Mouse (Mus musculus): ENCODE data around the gene Hivep3. TPM values are rescaled to one million over a fixed set of nuclear protein-coding genes. Genes with fewer than 3 reads are reported as not detected.

The Hivep3 gene
- polyA plus RNA-seq, 1 experiment from 2014 or later = 3.2 TPM

DNA sequence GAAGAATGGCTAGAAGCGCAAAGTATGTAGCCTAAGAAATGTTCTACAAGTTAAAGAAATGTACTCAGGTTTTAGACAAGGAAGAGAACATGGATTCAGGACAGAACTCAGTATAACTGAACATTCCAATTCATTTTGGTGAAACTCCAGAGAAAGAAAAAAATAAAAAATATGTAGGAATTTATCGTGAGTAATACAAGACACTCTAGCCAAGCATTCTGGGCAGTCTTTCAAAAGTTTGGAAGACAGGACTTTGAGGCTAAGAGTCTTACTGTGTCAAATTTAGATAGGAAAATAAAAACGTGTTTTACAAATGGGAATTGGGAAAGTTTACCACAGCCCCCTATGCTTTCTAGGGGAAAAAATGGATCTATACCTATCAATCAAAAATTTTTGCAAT lies 350.1 kb downstream of the Hivep3 start:
- Histone ChIP-seq H3K36me3 (no peaks in the 10 kb centered on the region), H3K27me3 (ENCODE audit: insufficient read depth, poor library complexity, severe bottlenecking) (no peaks in the 10 kb centered on the region), H3K4me1 (no peaks in the 10 kb centered on the region), H3K9me3 (no peaks in the 10 kb centered on the region), H3K4me3 (no peak overlapping the region), H3K27ac (no peak overlapping the region)
- no peak for DNase-seq (ENCODE audit: low spot score)
- WGBS = 79% methylated on average over 3 of the region's 3 CpGs

DNA sequence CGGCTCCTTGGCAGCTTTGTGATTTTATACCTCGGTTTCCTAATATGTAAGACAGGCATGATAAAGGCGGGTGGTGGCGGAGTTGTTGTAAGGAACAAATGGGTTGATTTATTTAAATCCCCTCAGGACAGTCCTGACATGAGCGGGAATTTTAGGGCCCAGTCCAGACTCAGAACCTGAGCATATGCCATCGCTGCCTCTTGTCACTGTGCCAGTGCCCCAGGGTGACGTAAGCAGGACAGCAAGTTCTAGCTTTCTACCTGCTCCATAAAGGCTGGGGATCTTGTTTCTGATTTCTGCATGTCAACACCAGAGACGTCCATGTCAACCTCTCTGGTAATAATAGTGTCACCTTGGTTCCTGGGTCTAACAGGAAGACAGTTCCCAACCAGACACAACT lies 356.0 kb downstream of the Hivep3 start:
- H3K4me1 ChIP-seq = peaks cover 5% of the 10 kb centered on the region
- H3K27ac ChIP-seq = no peak overlapping the region
- no peak for DNase-seq (ENCODE audit: low spot score)
- WGBS = 78% methylated on average over 8 of the region's 8 CpGs
- H3K4me3 ChIP-seq = no peak overlapping the region
- no peaks in the 10 kb centered on the region for H3K9me3 ChIP-seq
- no peaks in the 10 kb centered on the region for H3K36me3 ChIP-seq
- peaks cover 4% of the 10 kb centered on the region; the same call in 1 of the 2 replicates for H3K27me3 ChIP-seq (ENCODE audit: insufficient read depth, poor library complexity, severe bottlenecking)

DNA sequence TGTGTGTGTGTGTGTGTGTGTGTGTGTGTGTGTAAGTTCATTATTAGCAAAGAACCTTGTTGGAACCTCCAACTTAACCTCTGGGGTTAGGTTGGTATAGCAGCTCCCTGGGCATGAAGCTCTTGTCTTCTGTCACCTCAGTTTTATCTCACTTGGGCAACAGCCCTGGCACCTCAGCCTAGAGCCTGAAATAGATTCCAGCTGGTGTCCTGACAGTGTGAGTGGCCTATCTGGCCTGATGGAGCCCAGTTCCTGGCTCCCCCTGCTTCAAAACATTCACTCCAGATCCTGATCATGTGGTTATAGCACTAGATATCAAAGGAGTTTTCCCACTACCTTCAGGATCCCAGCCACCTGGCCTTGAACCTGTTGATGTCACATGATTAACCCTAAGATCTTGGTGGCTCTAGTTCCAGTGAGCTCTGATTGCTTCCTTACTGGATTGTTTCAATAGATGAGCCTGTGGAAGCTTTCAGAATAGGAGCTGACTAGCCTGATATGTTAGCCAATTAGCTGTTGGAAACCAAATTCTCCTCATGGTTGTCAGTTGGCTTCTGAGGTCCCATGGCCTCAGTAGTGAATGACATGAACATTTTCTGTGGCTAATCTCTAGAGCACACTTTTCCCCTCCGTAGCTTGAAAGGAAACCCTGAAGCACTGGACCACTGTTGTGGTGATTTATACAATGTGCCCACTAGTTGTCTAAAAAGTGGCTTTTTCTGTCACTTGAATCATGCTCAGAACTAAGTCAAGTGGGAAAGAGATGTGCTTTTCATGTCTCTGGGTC lies 358.6 kb downstream of the Hivep3 start:
- Histone ChIP-seq H3K27ac (no peak overlapping the region), H3K4me1 (peaks cover 5% of the 10 kb centered on the region), H3K36me3 (no peaks in the 10 kb centered on the region), H3K9me3 (no peaks in the 10 kb centered on the region), H3K27me3 (ENCODE audit: insufficient read depth, poor library complexity, severe bottlenecking) (peaks cover 21% of the 10 kb centered on the region; the same call in 1 of the 2 replicates), H3K4me3 (no peak overlapping the region)
- DNase-seq (ENCODE audit: low spot score) = no peak
- WGBS = 85% methylated on average over 1 of the region's 1 CpGs

DNA sequence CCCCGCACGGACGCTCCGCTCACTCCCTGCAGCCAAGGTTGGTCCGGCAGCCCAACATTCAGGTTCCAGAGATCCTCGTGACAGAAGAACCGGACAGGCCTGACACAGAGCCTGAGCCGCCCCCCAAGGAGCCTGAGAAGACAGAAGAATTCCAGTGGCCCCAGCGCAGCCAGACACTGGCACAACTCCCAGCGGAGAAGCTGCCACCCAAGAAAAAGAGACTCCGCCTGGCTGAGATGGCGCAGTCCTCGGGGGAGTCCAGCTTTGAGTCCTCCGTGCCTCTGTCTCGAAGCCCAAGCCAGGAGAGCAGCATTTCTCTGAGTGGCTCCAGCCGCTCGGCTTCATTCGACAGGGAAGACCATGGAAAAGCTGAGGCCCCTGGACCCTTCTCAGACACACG lies 363.4 kb downstream of the Hivep3 start:
- Histone ChIP-seq H3K36me3 (no peaks in the 10 kb centered on the region; the same call in 1 of the 2 replicates), H3K27me3 (ENCODE audit: insufficient read depth, poor library complexity, severe bottlenecking) (peaks cover 31% of the 10 kb centered on the region), H3K9me3 (0 out of 2 replicates have a peak, but pooled peaks cover 4% of the 10 kb centered on the region), H3K4me1 (no peaks in the 10 kb centered on the region), H3K27ac (no peak overlapping the region), H3K4me3 (no peak overlapping the region)
- WGBS = 80% methylated on average over 19 of the region's 19 CpGs
- DNase-seq (ENCODE audit: low spot score) = no peak

DNA sequence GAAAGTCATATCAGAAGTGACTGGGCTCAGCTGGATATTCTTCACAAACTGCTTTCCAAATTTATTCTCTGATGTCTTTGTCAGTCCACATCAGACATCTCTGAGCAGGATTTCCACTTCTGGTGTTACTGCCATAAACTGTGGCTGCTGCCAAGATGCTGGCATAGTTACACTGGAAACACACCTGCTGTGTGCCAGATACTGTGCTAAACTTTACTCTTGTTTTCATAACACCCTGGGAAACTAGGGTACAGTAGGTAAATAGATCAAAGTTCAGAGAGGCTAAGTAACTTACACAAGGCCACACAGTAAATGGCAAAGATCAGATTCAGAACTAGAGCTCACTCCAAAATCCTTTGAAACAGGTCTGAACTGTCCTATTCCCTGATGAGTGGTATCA lies 367.6 kb downstream of the Hivep3 start:
- Histone ChIP-seq H3K9me3 (0 out of 2 replicates have a peak, but pooled peaks cover 4% of the 10 kb centered on the region), H3K4me3 (no peak overlapping the region), H3K4me1 (no peaks in the 10 kb centered on the region), H3K27me3 (ENCODE audit: insufficient read depth, poor library complexity, severe bottlenecking) (peaks cover 19% of the 10 kb centered on the region), H3K27ac (no peak overlapping the region), H3K36me3 (no peaks in the 10 kb centered on the region; the same call in 1 of the 2 replicates)
- DNase-seq (ENCODE audit: low spot score) = no peak

DNA sequence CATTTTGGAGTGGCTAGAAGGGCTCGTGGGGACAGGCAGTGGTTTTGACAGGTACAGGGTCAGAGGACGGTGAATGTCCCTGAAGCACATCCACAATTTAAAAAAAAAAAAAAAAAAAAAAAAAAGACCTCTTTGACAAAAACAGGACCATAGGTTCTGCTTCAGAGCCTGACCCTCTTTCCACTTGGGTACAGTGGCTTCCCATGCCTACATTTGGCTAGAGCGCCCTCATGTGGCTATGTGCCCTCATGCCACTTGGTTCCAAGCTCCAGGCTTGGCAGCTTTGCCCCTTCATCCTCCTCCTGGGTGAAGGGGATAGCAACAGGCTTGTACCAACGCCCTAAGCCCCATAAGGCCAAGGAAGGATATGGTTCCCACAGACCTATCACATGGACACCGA lies 371.0 kb downstream of the Hivep3 start:
- H3K4me1 ChIP-seq = no peaks in the 10 kb centered on the region
- H3K9me3 ChIP-seq = no peaks in the 10 kb centered on the region
- H3K27me3 ChIP-seq (ENCODE audit: insufficient read depth, poor library complexity, severe bottlenecking) = peaks cover 4% of the 10 kb centered on the region; the same call in 1 of the 2 replicates
- no peaks in the 10 kb centered on the region for H3K36me3 ChIP-seq
- no peak overlapping the region for H3K27ac ChIP-seq
- no peak overlapping the region for H3K4me3 ChIP-seq
- no peak for DNase-seq (ENCODE audit: low spot score)
- 53% methylated on average over 5 of the region's 5 CpGs for WGBS

DNA sequence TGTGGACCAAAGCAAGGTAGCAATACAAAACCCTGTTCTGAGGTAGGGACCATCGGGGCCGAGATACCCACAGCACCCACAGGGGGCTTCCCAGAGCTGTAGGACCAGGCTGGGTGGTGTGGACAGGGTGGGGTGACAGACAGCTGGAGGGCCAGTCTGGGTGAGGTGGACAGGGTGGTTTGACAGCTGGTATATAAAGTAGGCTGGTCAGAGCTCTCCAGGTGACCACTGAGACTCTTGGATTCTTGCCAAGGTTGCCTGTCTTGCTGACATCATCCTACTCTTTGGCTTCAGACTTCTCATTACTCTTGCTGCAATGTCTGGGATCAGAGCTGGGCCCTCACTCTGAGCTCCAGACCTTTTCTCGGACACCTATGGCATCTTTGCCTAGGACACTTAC lies 372.8 kb downstream of the Hivep3 start:
- H3K4me1 ChIP-seq = no peaks in the 10 kb centered on the region
- no peak overlapping the region for H3K4me3 ChIP-seq
- H3K27ac ChIP-seq = no peak overlapping the region
- DNase-seq (ENCODE audit: low spot score) = no peak
- H3K36me3 ChIP-seq = no peaks in the 10 kb centered on the region
- no peaks in the 10 kb centered on the region for H3K9me3 ChIP-seq
- H3K27me3 ChIP-seq (ENCODE audit: insufficient read depth, poor library complexity, severe bottlenecking) = peaks cover 4% of the 10 kb centered on the region; the same call in 1 of the 2 replicates
- WGBS = 91% methylated on average over 3 of the region's 3 CpGs

GRCm38 (mm10) chr4:120107787-120108186 lies 374.2 kb downstream of the Hivep3 start:
- Histone ChIP-seq H3K4me3 (no peak overlapping the region), H3K9me3 (no peaks in the 10 kb centered on the region), H3K36me3 (no peaks in the 10 kb centered on the region), H3K27ac (no peak overlapping the region), H3K4me1 (no peaks in the 10 kb centered on the region), H3K27me3 (ENCODE audit: insufficient read depth, poor library complexity, severe bottlenecking) (peaks cover 4% of the 10 kb centered on the region; the same call in 1 of the 2 replicates)
- no peak for DNase-seq (ENCODE audit: low spot score)
- WGBS = 71% methylated on average over 8 of the region's 8 CpGs

DNA sequence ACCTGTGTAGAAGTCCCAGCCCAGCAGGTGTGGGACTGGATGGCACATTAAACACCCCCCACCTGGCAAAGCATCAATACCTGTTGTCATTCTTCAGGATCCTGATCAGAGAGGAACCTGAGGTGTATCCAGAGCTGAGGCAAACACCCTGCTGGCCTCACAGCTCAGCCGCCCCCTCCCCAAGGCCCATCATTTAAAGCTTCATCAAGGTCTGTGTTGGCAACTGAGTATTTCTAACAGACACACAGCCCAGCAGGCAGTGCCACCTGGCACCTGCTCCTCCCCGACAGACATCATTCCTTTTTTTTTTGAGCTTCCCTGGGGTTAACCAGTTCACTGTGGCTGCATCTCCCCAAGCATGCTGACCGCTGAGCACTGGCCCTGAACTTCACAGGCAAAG lies 381.9 kb downstream of the Hivep3 start:
- WGBS = 84% methylated on average over 3 of the region's 3 CpGs
- Histone ChIP-seq H3K27ac (no peak overlapping the region), H3K4me3 (no peak overlapping the region)

DNA sequence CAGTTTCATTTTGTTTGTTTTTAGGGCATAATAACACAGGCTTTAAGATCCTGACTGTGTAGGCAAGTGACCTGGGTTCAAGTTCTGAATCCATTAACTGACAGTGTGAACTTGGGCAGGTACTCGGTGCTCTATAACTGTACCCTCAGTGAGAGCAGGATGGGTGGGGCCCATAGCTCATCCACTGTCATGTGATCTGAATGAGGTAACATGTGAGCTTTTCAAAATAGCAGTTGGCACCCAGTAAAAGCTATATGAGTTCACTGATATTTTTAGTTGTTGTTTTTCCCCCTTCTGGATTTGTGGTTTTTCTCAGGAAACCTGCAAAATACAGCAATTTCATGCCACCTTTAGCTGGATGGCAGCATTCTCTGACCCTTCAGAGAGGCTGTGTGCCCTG lies 382.7 kb downstream of the Hivep3 start:
- WGBS = 84% methylated on average over 1 of the region's 1 CpGs
- no peak for DNase-seq (ENCODE audit: low spot score)
- Histone ChIP-seq H3K27ac (no peak overlapping the region), H3K36me3 (no peaks in the 10 kb centered on the region), H3K4me3 (no peak overlapping the region), H3K4me1 (no peaks in the 10 kb centered on the region), H3K9me3 (no peaks in the 10 kb centered on the region), H3K27me3 (ENCODE audit: insufficient read depth, poor library complexity, severe bottlenecking) (peaks cover 8% of the 10 kb centered on the region; the same call in 1 of the 2 replicates)

More for the DNA sequence above, 381.9 kb downstream of the Hivep3 start:
- Histone ChIP-seq H3K9me3 (no peaks in the 10 kb centered on the region), H3K4me1 (no peaks in the 10 kb centered on the region), H3K27me3 (ENCODE audit: insufficient read depth, poor library complexity, severe bottlenecking) (peaks cover 5% of the 10 kb centered on the region; the same call in 1 of the 2 replicates), H3K36me3 (no peaks in the 10 kb centered on the region)
- DNase-seq (ENCODE audit: low spot score) = no peak

- H3K36me3 ChIP-seq = no peaks in the 10 kb centered on the region
- whole genome bisulfite sequencing = 33% methylated on average over 8 of the region's 8 CpGs
- H3K27me3 ChIP-seq (ENCODE audit: insufficient read depth, poor library complexity, severe bottlenecking) = peaks cover 12% of the 10 kb centered on the region
- H3K9me3 ChIP-seq = no peaks in the 10 kb centered on the region
- no peak for DNase-seq (ENCODE audit: low spot score)
- no peak overlapping the region for H3K27ac ChIP-seq
- 0 out of 2 replicates have a peak, but pooled peaks cover 5% of the 10 kb centered on the region for H3K4me1 ChIP-seq
- H3K4me3 ChIP-seq = no peak overlapping the region
Observed at GRCm38 (mm10) chr4:120120276-120120675, 386.7 kb downstream of the Hivep3 start.

GRCm38 (mm10) chr4:120124656-120125055 lies 391.1 kb downstream of the Hivep3 start:
- H3K9me3 ChIP-seq = no peaks in the 10 kb centered on the region
- H3K4me1 ChIP-seq = peaks cover 9% of the 10 kb centered on the region; the same call in 1 of the 2 replicates
- no peak for DNase-seq (ENCODE audit: low spot score)
- peaks cover 12% of the 10 kb centered on the region for H3K27me3 ChIP-seq (ENCODE audit: insufficient read depth, poor library complexity, severe bottlenecking)
- no peaks in the 10 kb centered on the region for H3K36me3 ChIP-seq
- WGBS = 67% methylated on average over 6 of the region's 6 CpGs
- no peak overlapping the region for H3K27ac ChIP-seq
- H3K4me3 ChIP-seq = no peak overlapping the region

DNA sequence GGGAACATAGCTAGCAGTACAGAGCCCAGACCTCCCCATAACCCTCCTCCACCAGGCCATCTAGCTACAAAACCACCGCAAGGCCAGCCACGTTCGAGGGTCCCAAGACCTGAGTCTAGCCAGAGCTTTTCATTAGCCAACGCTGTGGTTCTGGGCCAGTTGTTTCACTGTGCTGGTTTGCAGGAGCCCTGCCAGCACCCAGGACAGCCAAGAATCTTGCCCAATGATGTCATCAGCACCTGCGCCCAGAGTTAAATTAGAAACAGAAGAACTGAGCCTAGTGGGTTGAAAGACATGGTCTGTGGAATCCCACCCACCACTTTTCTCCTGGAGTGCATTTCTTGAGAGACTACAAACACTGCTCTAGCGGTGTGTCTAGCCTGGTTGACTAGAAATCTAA lies 392.5 kb downstream of the Hivep3 start:
- Histone ChIP-seq H3K4me3 (no peak overlapping the region), H3K27ac (no peak overlapping the region), H3K27me3 (ENCODE audit: insufficient read depth, poor library complexity, severe bottlenecking) (peaks cover 19% of the 10 kb centered on the region), H3K4me1 (peaks cover 9% of the 10 kb centered on the region; the same call in 1 of the 2 replicates), H3K9me3 (no peaks in the 10 kb centered on the region), H3K36me3 (no peaks in the 10 kb centered on the region)
- 83% methylated on average over 6 of the region's 6 CpGs for WGBS
- no peak for DNase-seq (ENCODE audit: low spot score)
